Mouse (Mus musculus) hindlimb bud, embryonic 11.5 days (tissue): ENCODE measurements around the gene D630045J12Rik.

Experiments used
- DNase-seq: peaks from one replicate; pipeline ENCODE4 v3.0.0-alpha.2; 2012; ENCODE audit warnings: low read depth, low spot score; ENCODE audit errors: extremely low spot score

The D630045J12Rik gene

GRCm38 (mm10) chr6:38140402-38140801 lies 113.4 kb downstream of the D630045J12Rik start:
- DNase-seq, result no peak

- DNase-seq, result no peak
Observed at GRCm38 (mm10) chr6:38139086-38139485, 114.7 kb downstream of the D630045J12Rik start.

- no peak for DNase-seq
Observed at GRCm38 (mm10) chr6:38134806-38135559, 118.8 kb downstream of the D630045J12Rik start.

GRCm38 (mm10) chr6:38131801-38132231 lies 122.0 kb downstream of the D630045J12Rik start:
- DNase-seq, result no peak

- no peak for DNase-seq
Observed at GRCm38 (mm10) chr6:38129883-38130282, 123.9 kb downstream of the D630045J12Rik start.

- DNase-seq, result no peak
Observed at GRCm38 (mm10) chr6:38128115-38128514, 125.7 kb downstream of the D630045J12Rik start.

- DNase-seq, result no peak
Observed at GRCm38 (mm10) chr6:38125462-38125861, 128.3 kb downstream of the D630045J12Rik start.

GRCm38 (mm10) chr6:38124882-38125281 lies 128.9 kb downstream of the D630045J12Rik start:
- no peak for DNase-seq

- DNase-seq, result no peak
Observed at GRCm38 (mm10) chr6:38124207-38124835, 129.5 kb downstream of the D630045J12Rik start, which contains the start of gene Atp6v0a4. Atp6v0a4 (minus strand) TSS chr6:38124586.

- DNase-seq, result no peak
Observed at GRCm38 (mm10) chr6:38123471-38124206, 130.2 kb downstream of the D630045J12Rik start.

- DNase-seq, result no peak
Observed at GRCm38 (mm10) chr6:38122791-38123190, 131.0 kb downstream of the D630045J12Rik start.

- DNase-seq, result no peak
Observed at GRCm38 (mm10) chr6:38121843-38122242, 132.0 kb downstream of the D630045J12Rik start.

GRCm38 (mm10) chr6:38120681-38121371 lies 133.0 kb downstream of the D630045J12Rik start:
- DNase-seq, result no peak

GRCm38 (mm10) chr6:38118341-38118740 lies 135.5 kb downstream of the D630045J12Rik start:
- DNase-seq, result no peak

GRCm38 (mm10) chr6:38116107-38116770 lies 137.6 kb downstream of the D630045J12Rik start:
- DNase-seq, result no peak

GRCm38 (mm10) chr6:38110859-38111258 lies 142.9 kb downstream of the D630045J12Rik start:
- no peak for DNase-seq

GRCm38 (mm10) chr6:38109871-38110270 lies 143.9 kb downstream of the D630045J12Rik start:
- no peak for DNase-seq

GRCm38 (mm10) chr6:38109160-38109795 lies 144.5 kb downstream of the D630045J12Rik start, which contains the start of gene Tmem213:
Tmem213 (plus strand) TSS chr6:38109255.
- DNase-seq, result no peak

GRCm38 (mm10) chr6:38108449-38108848 lies 145.4 kb downstream of the D630045J12Rik start:
- no peak for DNase-seq

GRCm38 (mm10) chr6:38105924-38106323 lies 147.9 kb downstream of the D630045J12Rik start:
- no peak for DNase-seq
